Mouse (Mus musculus) neural tube, embryonic 13.5 days (tissue): ENCODE measurements around the gene Znhit6. TPM values are rescaled to one million over a fixed set of nuclear protein-coding genes. Genes with fewer than 3 reads are reported as not detected.

ENCODE experiments used
- ATAC-seq: fragments of 200-750 bp; cut with Nextera tagmentation; 2 replicates; pipeline ENCODE4 v1.8.0; 2017; ENCODE audit warnings: low read depth, mild to moderate bottlenecking, moderate TSS enrichment, moderate library complexity
- H3K27ac ChIP-seq: fragments of 300-500 bp; sonication (generic); replicated peaks from 2 replicates; pipeline ENCODE4 v1.5.1; 2015; ENCODE audit warnings: moderate library complexity, mild to moderate bottlenecking, inconsistent platforms
- H3K27me3 ChIP-seq: fragments of 300-500 bp; sonication (generic); 2 replicates; pipeline ENCODE4 v1.6.1; 2015; ENCODE audit warnings: mild to moderate bottlenecking, inconsistent platforms
- H3K36me3 ChIP-seq: fragments of 300-500 bp; sonication (generic); 2 replicates; pipeline ENCODE4 v1.6.1; 2015; ENCODE audit warnings: mild to moderate bottlenecking, inconsistent platforms
- H3K4me1 ChIP-seq: fragments of 300-500 bp; sonication (generic); replicated peaks from 2 replicates; pipeline ENCODE4 v1.6.1; 2015; ENCODE audit warnings: inconsistent platforms
- H3K4me2 ChIP-seq: fragments of 300-500 bp; sonication (generic); 2 replicates; pipeline ENCODE4 v1.6.1; 2015; ENCODE audit warnings: inconsistent platforms, mild to moderate bottlenecking, moderate library complexity
- H3K4me3 ChIP-seq: fragments of 300-500 bp; sonication (generic); 2 replicates; pipeline ENCODE4 v1.5.1; 2015; ENCODE audit warnings: mild to moderate bottlenecking, inconsistent platforms
- H3K9ac ChIP-seq: fragments of 300-500 bp; sonication (generic); 2 replicates; pipeline ENCODE4 v1.6.1; 2015; ENCODE audit warnings: moderate library complexity, mild to moderate bottlenecking, inconsistent platforms
- H3K9me3 ChIP-seq: fragments of 300-500 bp; sonication (generic); 2 replicates; pipeline ENCODE4 v1.6.1; 2016; ENCODE audit warnings: inconsistent platforms
- WGBS: fragments of 180-500 bp; shearing (Covaris S2); methylation state at CpG from one replicate; pipeline ENCODE4 v1.1.7; 2015; 5-methylcytosine and 5-hydroxymethylcytosine counted together
- polyA plus RNA-seq: library from polyadenylated mRNA; unstranded; fragments of >200 nt; fragmentation: Nextera tagmentation; extraction: Ambion mirVana; gene quantifications from 2 replicates; pipeline ENCODE4 v1.2.1, GENCODE M21; 2015

Znhit6 gene
- polyA plus RNA-seq, 1 experiment from 2014 or later, result 34.8 TPM

- Histone ChIP-seq H3K4me2 (peak overlapping the region; percentile 80), H3K9me3 (no peaks in the 10 kb centered on the region), H3K27ac (peak overlapping the region; percentile 74), H3K4me1 (peaks cover 82% of the 10 kb centered on the region), H3K36me3 (no peaks in the 10 kb centered on the region), H3K4me3 (peak overlapping the region; percentile 55), H3K27me3 (peaks cover 50% of the 10 kb centered on the region), H3K9ac (peak overlapping the region; percentile 77)
- ATAC-seq, result peak; percentile 26
- WGBS, result under 1% methylated on average over 49 of the region's 49 CpGs
Measured at GRCm38 (mm10) chr3:145648991-145649851, 73.2 kb downstream of the Znhit6 start.

DNA sequence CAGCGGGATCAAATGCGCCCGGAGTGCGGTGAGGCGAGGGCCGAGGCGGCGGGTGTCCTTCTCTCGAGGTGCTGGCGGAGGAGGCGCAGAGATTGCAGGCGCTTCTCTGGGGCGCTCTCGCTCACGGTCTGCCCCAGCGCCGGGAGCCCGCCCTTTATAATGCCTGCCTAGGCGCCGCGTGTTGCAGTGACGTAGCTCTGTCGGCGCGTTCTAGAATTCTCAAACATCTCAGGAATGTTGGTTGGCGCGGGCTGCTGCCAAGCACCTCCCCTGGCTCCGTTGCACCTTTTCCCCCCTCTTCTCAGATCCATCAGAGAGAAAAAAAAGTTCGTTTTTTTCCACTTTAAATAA is 73.8 kb downstream of the Znhit6 start, which contains the start of gene Ccn1:
Gene Ccn1 (minus strand): TSS at position 130 of the 351 bp plus-strand sequence.
- Histone ChIP-seq H3K9ac (peak within 1 kb of the TSS; percentile 77), H3K27me3 (peaks cover 54% of the 10 kb centered on the region), H3K9me3 (no peaks in the 10 kb centered on the region), H3K27ac (peak within 1 kb of the TSS; percentile 74), H3K36me3 (no peaks in the 10 kb centered on the region), H3K4me3 (peak within 1 kb of the TSS; percentile 55), H3K4me2 (peak within 1 kb of the TSS; percentile 80), H3K4me1 (peaks cover 82% of the 10 kb centered on the region)
- peak; percentile 73 for ATAC-seq
- WGBS, result under 1% methylated on average over 29 of the region's 29 CpGs

- Histone ChIP-seq H3K36me3 (no peaks in the 10 kb centered on the region), H3K4me1 (peaks cover 79% of the 10 kb centered on the region), H3K27ac (no peak overlapping the region), H3K9ac (peak overlapping the region; percentile 77), H3K27me3 (peaks cover 58% of the 10 kb centered on the region), H3K4me2 (peak overlapping the region; percentile 80), H3K9me3 (no peaks in the 10 kb centered on the region), H3K4me3 (peak overlapping the region; percentile 55)
- no peak for ATAC-seq
- WGBS, result under 1% methylated on average over 18 of the region's 18 CpGs
Measured at GRCm38 (mm10) chr3:145650298-145651011, 74.5 kb downstream of the Znhit6 start.

DNA sequence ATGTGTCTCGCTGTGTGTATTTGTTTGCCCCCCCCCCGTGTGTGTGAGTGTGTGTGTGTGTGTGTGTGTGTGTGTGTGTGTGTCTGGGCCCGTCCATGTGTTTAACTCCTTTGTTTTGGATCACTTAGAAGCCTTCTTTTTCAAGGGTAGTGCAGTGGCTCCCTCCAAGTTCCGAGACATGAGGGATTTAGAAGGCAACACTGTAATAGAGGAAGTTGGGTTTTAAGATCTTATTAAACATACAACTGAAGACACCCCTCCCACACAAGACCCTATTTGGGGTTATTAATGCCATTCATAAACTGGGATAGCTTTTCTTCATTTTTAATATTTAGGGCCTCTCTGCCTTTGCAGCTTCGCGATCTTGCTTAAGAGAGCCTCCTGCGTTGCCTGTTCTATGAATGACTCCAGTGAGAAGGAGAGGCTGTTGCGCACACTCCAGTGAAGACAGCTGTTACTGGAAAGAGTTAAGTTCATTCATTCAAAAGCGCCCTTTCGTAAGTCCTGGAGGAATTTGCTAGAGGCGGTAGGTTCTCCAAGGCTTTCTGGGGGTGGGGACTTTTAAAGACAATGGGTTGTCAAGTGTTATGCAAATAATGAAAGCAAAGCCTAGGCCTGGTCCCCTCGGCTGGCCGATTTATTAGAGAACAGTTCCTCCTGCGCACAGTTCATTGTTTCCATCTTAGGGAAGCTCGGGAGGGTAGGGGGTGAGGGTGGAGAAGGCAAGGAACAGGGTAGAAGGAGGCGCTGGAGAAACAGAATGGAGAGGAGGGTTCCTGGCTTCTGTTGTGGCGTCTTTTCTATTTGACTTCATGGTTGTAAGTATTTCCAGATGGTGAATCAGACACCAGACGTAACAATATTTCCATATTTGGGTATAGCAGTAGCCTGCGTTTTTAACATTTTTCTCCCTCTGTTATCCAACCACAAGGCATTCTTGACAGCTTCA is 75.3 kb downstream of the Znhit6 start:
- Histone ChIP-seq H3K36me3 (no peaks in the 10 kb centered on the region), H3K9me3 (no peaks in the 10 kb centered on the region), H3K9ac (peak overlapping the region; percentile 77; the same call in 1 of the 2 replicates), H3K27ac (peak overlapping the region; percentile 14; the same call in 1 of the 2 replicates), H3K4me2 (peak overlapping the region; percentile 80), H3K27me3 (peaks cover 58% of the 10 kb centered on the region), H3K4me3 (peak overlapping the region; percentile 55), H3K4me1 (peaks cover 72% of the 10 kb centered on the region)
- 5% methylated on average over 19 of the region's 19 CpGs for WGBS
- ATAC-seq, result no peak

- Histone ChIP-seq H3K4me3 (peak overlapping the region; percentile 55), H3K9me3 (no peaks in the 10 kb centered on the region), H3K36me3 (no peaks in the 10 kb centered on the region), H3K27me3 (peaks cover 58% of the 10 kb centered on the region), H3K4me2 (peak overlapping the region; percentile 80), H3K27ac (peak overlapping the region; percentile 54), H3K9ac (peak overlapping the region; percentile 68), H3K4me1 (peaks cover 69% of the 10 kb centered on the region)
- no peak for ATAC-seq
- WGBS, result 2% methylated on average over 10 of the region's 10 CpGs
Measured at GRCm38 (mm10) chr3:145651978-145652321, 75.9 kb downstream of the Znhit6 start.

DNA sequence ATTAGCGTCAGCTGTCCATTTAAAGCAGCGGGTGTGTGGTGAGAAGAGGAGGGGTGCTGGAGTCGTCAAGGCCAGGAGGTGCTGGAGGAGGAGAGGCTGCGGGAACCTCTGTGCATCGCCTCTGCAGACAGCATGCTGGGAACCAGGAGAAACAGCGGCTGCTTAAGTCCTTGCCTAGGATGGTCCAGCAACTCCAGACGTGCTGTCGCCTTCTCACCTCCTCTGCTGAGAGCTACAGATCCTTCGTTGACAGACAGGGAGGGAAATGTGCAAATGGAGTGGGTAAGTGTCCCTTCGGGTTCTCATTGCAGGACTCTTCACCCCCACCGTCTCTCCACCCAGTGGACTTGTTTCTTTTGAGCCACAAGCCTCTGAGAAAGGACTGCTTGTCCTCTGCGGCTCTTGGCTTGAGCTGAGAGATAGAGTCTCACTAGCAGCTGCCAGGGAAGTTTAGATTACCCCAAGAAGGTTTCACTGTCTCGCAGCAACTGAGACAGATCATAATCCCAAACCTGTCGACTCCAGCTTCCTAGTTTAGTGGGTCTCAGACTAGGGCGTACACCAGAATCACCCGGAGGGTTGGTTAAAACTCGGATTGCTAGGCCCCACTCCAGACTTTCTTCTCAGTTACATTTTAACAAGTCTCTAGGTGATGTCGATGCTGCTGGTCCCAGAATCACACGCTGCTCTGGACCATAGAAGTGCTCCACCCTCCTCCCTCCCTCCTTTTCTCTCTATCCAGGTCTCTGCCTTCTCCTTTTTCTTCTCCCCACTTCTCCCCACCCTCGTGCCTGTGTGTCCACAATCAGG is 76.5 kb downstream of the Znhit6 start:
- Histone ChIP-seq H3K9me3 (no peaks in the 10 kb centered on the region), H3K4me2 (peak overlapping the region; percentile 80), H3K4me1 (peaks cover 71% of the 10 kb centered on the region), H3K4me3 (peak overlapping the region; percentile 55), H3K36me3 (no peaks in the 10 kb centered on the region), H3K9ac (peak overlapping the region; percentile 68), H3K27ac (peak overlapping the region; percentile 54), H3K27me3 (peaks cover 55% of the 10 kb centered on the region)
- ATAC-seq, result 0 out of 2 replicates have a peak, but pooled peaks have one; percentile 2
- WGBS, result 8% methylated on average over 20 of the region's 20 CpGs

- Histone ChIP-seq H3K27ac (peak overlapping the region; percentile 54; the same call in 1 of the 2 replicates), H3K9ac (peak overlapping the region; percentile 68), H3K27me3 (peaks cover 48% of the 10 kb centered on the region), H3K4me3 (peak overlapping the region; percentile 55), H3K36me3 (no peaks in the 10 kb centered on the region), H3K4me2 (peak overlapping the region; percentile 80), H3K4me1 (peaks cover 63% of the 10 kb centered on the region), H3K9me3 (no peaks in the 10 kb centered on the region)
- ATAC-seq, result 0 out of 2 replicates have a peak, but pooled peaks have one; percentile 13
- under 1% methylated on average over 53 of the region's 53 CpGs for WGBS
Measured at GRCm38 (mm10) chr3:145653191-145653940, 77.4 kb downstream of the Znhit6 start.

GRCm38 (mm10) chr3:145654028-145654427 is 78.0 kb downstream of the Znhit6 start:
- peak overlapping the region; percentile 80; the same call in 1 of the 2 replicates for H3K4me2 ChIP-seq
- H3K4me1 ChIP-seq, result peaks cover 57% of the 10 kb centered on the region
- 67% methylated on average over 9 of the region's 9 CpGs for WGBS
- H3K9me3 ChIP-seq, result no peaks in the 10 kb centered on the region
- no peaks in the 10 kb centered on the region for H3K36me3 ChIP-seq
- peaks cover 44% of the 10 kb centered on the region for H3K27me3 ChIP-seq
- no peak overlapping the region for H3K9ac ChIP-seq
- H3K27ac ChIP-seq, result no peak overlapping the region
- H3K4me3 ChIP-seq, result no peak overlapping the region
- ATAC-seq, result no peak
